Mouse (Mus musculus) thymus, postnatal 10 days (tissue): ENCODE measurements around the gene Ide.

Experiments used
- DNase-seq, 2 experiments: peaks; one replicate each; pipeline ENCODE4 v3.0.0; 2021; ENCODE audit warnings: low spot score in 2 of 2

The Ide gene

DNA sequence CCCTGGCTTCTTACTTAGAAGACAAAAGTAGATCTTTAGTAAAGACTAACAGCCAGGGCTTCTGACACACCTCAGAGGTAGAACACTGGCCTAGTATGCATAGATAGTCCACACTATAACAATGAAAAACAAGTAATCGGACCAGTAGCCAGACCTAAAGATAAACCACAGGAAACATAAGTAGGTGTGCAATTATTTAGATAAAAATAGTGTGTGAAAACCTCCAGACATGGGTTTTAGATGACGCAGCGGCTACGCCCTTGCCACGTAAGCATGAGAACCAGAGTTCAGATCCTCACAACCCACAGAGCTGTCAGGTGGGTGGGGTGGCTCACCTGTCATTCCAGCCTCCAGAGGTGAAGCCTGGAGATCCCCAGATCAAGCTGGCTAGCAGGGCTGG is 4.3 kb downstream of the Ide start:
- no peak for DNase-seq

- DNase-seq, result no peak
Measured at GRCm38 (mm10) chr19:37332726-37333125, 4.9 kb downstream of the Ide start.

DNA sequence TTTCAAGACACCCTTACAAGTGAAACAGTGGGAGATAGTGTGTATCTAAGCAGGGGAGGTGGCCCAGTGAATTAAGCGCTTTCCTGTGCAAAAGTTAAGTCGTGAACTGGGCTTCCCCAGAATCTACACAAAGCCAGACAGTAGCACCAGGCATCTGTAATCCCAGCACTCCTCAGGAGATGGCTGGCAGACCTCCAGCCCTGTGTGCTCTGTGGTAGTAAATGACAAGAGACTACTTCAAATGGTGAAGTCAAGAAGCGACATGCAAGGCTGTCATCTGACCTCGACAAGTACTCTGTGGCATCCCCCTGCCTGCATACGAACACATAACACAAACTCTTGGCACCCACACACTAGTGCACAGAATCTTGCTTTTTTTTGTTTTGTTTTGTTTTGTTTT is 10.4 kb downstream of the Ide start:
- DNase-seq, result no peak

DNA sequence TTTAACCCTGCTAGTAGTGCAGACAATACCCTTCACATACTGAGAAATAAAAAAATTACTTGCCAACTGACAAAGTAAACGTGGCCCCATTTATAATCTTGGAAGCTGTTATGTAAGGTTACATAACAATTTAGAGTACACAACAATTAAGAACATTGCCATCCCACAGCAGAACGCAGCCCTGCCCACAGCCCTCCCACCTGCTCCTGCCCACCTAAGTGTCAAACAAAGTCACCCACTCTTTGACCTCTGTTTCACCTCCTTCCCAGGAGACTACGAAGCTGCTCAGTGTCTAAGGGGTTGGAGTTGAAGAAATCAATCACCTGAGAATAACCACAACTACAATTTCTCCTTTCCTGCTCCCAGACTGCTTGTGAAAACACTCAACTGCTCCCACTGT is 14.1 kb downstream of the Ide start:
- no peak for DNase-seq

DNA sequence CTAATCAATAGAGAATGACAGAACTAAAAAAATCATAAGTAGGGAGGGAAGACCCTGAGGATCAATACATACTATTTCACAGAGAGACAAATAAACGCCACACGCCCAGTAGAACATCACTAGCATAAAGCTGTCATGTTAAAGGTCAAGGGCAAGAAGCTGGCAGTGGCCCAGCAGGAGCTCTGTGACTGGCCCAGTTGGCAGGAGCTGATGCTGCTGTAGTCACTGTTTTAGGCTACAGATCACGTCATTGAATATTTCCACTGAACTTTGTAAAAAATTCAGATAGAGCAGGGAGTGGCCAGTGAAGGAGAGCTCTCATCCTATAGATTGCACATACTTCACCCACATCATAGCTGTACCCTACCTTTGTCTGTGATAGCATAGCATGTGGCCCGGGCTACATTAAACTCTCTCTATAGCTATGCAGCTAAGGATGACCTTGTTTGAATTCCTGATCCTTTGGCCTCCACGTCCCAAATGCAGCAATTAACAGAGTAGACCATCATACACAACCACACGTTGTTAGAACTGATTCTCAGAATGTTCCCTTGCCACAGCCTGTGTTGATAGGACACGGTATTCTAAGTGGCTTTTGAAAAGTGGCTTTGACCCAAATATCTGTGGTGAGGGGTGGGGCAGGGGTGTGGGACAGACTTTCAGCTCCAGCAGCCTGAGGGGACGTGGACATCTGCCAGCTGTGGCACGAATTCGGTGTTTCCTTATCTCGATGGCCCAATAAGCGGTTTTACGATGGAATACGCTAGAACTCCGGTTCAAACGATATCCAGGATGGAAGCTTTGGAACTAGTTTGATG is 16.6 kb downstream of the Ide start:
- DNase-seq, result no peak

DNA sequence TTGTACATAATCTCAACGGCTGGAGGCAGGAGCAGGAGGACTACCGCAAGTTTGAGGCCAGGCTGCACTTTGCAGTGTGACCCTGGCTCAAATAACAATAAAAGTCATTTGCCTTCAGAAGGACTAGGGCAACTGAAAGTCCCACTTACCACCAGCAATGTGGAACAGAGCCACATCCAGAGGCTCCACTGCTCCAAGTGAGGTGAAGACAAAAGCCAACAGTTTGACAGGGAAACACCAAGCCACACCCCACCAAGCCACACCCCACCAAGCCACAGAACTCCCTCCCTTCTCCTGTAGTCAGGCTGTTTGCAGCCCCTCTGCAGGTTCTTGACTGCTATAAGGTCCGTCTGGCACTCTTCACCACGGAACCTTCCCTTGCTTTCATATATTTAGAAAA is 20.3 kb downstream of the Ide start:
- no peak for DNase-seq

- DNase-seq, result no peak
Measured at GRCm38 (mm10) chr19:37315091-37315490, 22.6 kb downstream of the Ide start.

- DNase-seq, result no peak
Measured at GRCm38 (mm10) chr19:37311426-37311825, 26.2 kb downstream of the Ide start.

DNA sequence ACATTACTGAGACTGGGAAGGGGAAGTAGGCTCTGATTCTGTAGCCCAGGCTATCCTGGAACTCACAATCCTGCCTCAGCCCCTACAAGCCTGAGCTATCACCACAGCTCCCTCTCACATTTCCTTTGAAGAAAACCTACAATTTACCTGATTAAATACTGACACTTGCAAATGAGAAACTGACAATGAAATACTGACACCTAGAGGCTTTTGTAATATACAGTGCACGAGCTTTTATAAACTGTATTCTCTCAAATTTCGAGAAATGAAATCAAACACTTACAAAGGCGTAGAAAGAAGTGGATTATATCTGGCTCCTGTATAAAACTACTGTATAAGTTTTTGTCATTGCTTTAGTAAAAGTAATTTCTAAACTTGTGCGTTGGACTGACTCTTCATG is 27.5 kb downstream of the Ide start:
- no peak for DNase-seq

GRCm38 (mm10) chr19:37308941-37309340 is 28.7 kb downstream of the Ide start:
- no peak for DNase-seq

DNA sequence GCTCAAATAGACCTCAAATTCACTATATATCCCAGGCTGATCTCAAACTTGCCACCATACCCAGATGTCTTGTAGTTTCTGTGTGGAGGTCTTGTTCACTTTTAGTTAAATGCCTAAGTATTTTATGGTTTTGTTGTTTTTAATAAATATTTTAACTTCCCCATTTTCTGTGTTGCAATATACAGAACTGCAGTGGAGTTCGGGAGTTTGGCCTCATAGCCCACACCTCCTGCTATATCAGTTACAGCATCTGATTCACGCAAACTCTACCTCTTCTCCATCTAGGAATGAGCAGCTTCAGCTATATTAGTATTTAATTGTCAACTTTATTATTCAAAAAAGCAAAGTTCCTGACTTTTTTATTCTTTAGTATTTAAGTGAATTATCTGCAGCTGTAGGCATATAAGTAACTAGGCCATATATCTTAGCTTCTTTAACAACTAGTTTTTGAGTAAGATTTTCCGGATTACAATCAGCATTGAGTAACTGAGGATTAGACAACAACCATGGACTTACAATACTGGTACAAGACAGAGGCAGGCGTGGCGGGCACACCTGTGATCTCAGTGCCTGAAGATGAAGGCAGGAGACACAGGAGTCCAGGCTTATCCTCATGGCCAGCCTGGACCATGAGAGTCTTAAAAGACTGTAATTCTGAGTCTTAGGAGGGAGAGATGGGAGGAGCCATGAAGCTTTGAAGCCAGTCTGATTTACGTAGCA is 29.7 kb downstream of the Ide start:
- DNase-seq, result no peak

DNA sequence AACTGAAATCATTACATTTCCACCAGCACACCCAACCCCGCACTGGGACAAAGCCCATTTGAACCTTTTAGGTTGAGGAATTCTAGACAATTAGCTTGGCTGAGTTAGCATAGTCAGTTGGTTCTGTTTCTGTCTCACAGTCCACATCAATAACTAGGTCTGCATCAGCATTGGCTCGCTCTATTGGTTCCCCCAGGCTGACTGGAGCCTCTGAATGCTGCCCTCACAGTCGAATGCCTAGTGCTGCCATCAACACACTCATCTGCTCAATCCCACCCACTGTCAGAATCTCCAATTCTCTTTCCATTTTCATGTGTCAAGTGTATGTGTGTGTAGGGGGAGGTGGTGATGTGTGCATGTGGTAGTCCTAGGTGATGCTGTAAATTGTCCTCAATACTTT is 31.5 kb downstream of the Ide start:
- no peak for DNase-seq

DNA sequence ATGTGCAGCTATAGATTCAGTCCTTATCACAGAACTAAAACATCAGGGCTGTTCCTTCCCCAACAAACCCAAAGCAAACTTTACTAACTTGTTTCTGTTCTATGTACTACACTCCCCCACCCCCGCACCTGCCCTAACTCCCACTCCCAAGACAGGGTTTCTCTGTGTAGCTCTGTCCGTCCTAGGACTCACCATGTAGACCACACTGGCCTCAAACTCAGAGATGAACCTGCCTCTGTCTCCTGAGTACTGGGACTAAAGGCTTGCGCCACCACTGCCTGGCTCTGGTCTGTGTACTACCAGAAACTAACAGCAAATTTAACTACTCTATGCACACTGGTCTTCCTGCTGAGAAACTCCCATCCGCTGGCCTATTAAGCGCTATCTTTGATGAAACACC is 32.8 kb downstream of the Ide start:
- DNase-seq, result no peak

GRCm38 (mm10) chr19:37304006-37304405 is 33.6 kb downstream of the Ide start:
- DNase-seq, result no peak

- DNase-seq, result no peak
Measured at GRCm38 (mm10) chr19:37301733-37302132, 35.9 kb downstream of the Ide start.

- DNase-seq, result no peak
Measured at GRCm38 (mm10) chr19:37291676-37292075, 46.0 kb downstream of the Ide start.

- no peak for DNase-seq
Measured at GRCm38 (mm10) chr19:37290906-37291305, 46.7 kb downstream of the Ide start.

DNA sequence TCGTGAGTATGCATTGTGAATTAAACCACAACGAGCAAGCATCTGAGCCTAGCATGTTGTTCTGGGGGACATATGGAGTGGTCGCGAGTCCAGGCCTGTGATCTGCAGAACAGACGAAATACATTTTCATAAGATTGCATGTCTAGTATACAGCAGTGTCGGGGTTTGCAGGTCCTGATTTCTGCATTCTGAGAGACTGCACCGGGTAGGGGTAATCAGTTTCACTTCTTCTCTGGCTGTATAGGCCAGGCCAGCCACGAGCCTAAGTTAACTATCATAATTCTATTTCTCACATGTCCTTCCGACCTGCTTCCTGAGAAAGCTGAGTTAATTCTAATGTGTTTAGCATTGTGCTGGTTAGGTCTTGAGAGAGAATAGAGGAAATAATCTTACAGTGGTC is 52.9 kb downstream of the Ide start:
- DNase-seq, result no peak

- DNase-seq, result no peak
Measured at GRCm38 (mm10) chr19:37283166-37283565, 54.5 kb downstream of the Ide start.

- DNase-seq, result no peak
Measured at GRCm38 (mm10) chr19:37281710-37282109, 55.9 kb downstream of the Ide start.

- DNase-seq, result no peak
Measured at GRCm38 (mm10) chr19:37279194-37279593, 58.5 kb downstream of the Ide start.

- DNase-seq, result no peak
Measured at GRCm38 (mm10) chr19:37275555-37275954, 62.1 kb downstream of the Ide start.

- no peak for DNase-seq
Measured at GRCm38 (mm10) chr19:37269106-37269505, 68.5 kb downstream of the Ide start.
